Mouse (Mus musculus) thymus, adult 2 months (tissue): Measurements from ENCODE around the gene Cubn. TPM values are rescaled to one million over a fixed set of nuclear protein-coding genes. Genes with fewer than 3 reads are reported as not detected.

Source experiments
- DNase-seq: peaks from one replicate; pipeline ENCODE4 v3.0.0; 2021
- H3K27ac ChIP-seq: fragments of 200-500 bp; 2 replicates; pipeline ENCODE4 v1.5.1; 2012; ENCODE audit warnings: low read length, control low read depth; ENCODE audit not compliant: control insufficient read depth, insufficient read depth
- H3K27me3 ChIP-seq: fragments of 200-500 bp; 2 replicates; pipeline ENCODE4 v1.6.1; 2012; ENCODE audit warnings: mild to moderate bottlenecking, low read length, moderate library complexity, mixed read lengths; ENCODE audit not compliant: control insufficient read depth, insufficient read depth
- H3K36me3 ChIP-seq: fragments of 200-500 bp; 2 replicates; pipeline ENCODE4 v1.6.1; 2012; ENCODE audit warnings: mild to moderate bottlenecking, low read length, moderate library complexity; ENCODE audit not compliant: control insufficient read depth, insufficient read depth
- H3K4me1 ChIP-seq: fragments of 200-500 bp; replicated peaks from 2 replicates; pipeline ENCODE4 v1.6.1; 2012; ENCODE audit warnings: low read length; ENCODE audit not compliant: control insufficient read depth, insufficient read depth
- H3K4me3 ChIP-seq: fragments of 200-500 bp; 2 replicates; pipeline ENCODE4 v1.5.1; 2012; ENCODE audit warnings: mild to moderate bottlenecking, low read length, control low read depth, moderate library complexity; ENCODE audit not compliant: control insufficient read depth, insufficient read depth
- CTCF ChIP-seq: fragments of 200-500 bp; IDR thresholded peaks from 2 replicates; pipeline ENCODE4 v1.5.1; 2012; ENCODE audit warnings: mild to moderate bottlenecking, control low read depth, low read length, moderate library complexity, borderline replicate concordance; ENCODE audit not compliant: control insufficient read depth, poor library complexity, insufficient read depth; ENCODE audit errors: extremely low read depth
- POLR2A ChIP-seq: fragments of 200-500 bp; IDR thresholded peaks from 2 replicates; pipeline ENCODE4 v1.6.1; 2012; ENCODE audit warnings: mild to moderate bottlenecking, low read length, control low read depth, moderate library complexity; ENCODE audit not compliant: control insufficient read depth, poor library complexity, insufficient read depth; ENCODE audit errors: extremely low read depth
- WGBS: fragments of 180-500 bp; shearing (Covaris S2); methylation state at CpG from one replicate; pipeline ENCODE4 v1.1.7; 2018; 5-methylcytosine and 5-hydroxymethylcytosine counted together
- polyA plus RNA-seq: library from polyadenylated mRNA; depleted of rRNA; stranded (reverse); fragments of >200 nt; gene quantifications from 2 replicates; pipeline ENCODE4 v1.2.3, GENCODE M21; 2012

Cubn gene
- polyA plus RNA-seq, 1 experiment = 0.05 TPM

- TF ChIP-seq CTCF = no peak
- no peak for TF ChIP-seq POLR2A
- Histone ChIP-seq H3K36me3 (no peaks in the 10 kb centered on the region), H3K4me3 (no peak overlapping the region), H3K4me1 (0 out of 2 replicates have a peak, but pooled peaks cover 2% of the 10 kb centered on the region), H3K27ac (no peak overlapping the region), H3K27me3 (no peaks in the 10 kb centered on the region)
- DNase-seq = no peak
- 74% methylated on average over 4 of the region's 4 CpGs for WGBS
Observed at GRCm38 (mm10) chr2:13492927-13493326, 1.3 kb upstream of the Cubn start.

DNA sequence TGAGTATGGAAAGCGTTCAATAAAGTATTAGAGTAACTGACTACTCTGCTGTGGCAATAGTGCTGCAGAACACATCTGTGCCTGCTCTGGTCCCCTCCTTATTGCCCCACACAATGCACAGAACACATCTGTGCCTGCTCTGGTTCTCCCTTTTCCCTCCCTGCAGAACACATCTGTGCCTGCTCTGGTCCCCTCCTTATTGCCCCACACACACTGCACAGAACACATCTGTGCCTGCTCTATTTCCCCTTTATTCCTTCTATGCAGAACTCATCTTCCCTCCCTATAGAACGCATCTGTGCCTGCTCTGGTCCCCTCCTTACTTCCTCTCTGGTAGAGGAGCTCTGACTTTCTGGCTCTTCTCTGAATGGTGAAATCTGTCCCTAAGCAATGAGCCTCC is 1.1 kb downstream of the Cubn start:
- Histone ChIP-seq H3K27me3 (no peaks in the 10 kb centered on the region), H3K4me1 (0 out of 2 replicates have a peak, but pooled peaks cover 2% of the 10 kb centered on the region), H3K27ac (no peak overlapping the region), H3K4me3 (no peak overlapping the region), H3K36me3 (no peaks in the 10 kb centered on the region)
- 73% methylated on average over 2 of the region's 2 CpGs for WGBS
- DNase-seq = no peak
- TF ChIP-seq CTCF (no peak), POLR2A (no peak)

GRCm38 (mm10) chr2:13486470-13486869 is 5.1 kb downstream of the Cubn start:
- DNase-seq = no peak
- Histone ChIP-seq H3K27me3 (no peaks in the 10 kb centered on the region), H3K27ac (no peak overlapping the region)

DNA sequence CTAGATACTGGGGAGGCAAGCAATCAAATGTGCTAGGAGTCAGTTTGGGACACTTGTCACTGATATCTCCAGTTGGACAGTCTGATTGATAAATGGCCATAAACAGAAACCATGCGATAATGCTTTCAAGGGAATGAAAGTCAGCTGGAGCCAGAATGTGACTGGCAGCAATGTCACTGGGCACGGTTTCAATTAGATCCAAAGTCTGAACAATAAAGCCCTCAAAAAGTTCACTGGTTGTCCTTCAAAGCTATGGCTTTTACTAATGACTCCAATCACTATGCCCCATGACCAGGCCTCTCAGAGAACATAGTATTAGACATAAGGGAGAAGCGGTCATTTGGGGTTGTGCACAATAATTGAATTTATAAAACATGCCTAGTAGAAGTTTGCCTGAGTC is 7.0 kb downstream of the Cubn start:
- H3K4me3 ChIP-seq = no peak overlapping the region
- H3K27ac ChIP-seq = no peak overlapping the region
- DNase-seq = no peak
- H3K27me3 ChIP-seq = no peaks in the 10 kb centered on the region
- no peak for TF ChIP-seq CTCF
- no peak for TF ChIP-seq POLR2A
- H3K4me1 ChIP-seq = no peaks in the 10 kb centered on the region
- no peaks in the 10 kb centered on the region for H3K36me3 ChIP-seq
- WGBS = 98% methylated on average over 3 of the region's 3 CpGs

More at GRCm38 (mm10) chr2:13486470-13486869, 5.1 kb downstream of the Cubn start:
- 88% methylated on average over 8 of the region's 8 CpGs for WGBS
- H3K36me3 ChIP-seq = no peaks in the 10 kb centered on the region
- TF ChIP-seq POLR2A (no peak), CTCF (no peak)
- H3K4me1 ChIP-seq = no peaks in the 10 kb centered on the region
- no peak overlapping the region for H3K4me3 ChIP-seq

DNA sequence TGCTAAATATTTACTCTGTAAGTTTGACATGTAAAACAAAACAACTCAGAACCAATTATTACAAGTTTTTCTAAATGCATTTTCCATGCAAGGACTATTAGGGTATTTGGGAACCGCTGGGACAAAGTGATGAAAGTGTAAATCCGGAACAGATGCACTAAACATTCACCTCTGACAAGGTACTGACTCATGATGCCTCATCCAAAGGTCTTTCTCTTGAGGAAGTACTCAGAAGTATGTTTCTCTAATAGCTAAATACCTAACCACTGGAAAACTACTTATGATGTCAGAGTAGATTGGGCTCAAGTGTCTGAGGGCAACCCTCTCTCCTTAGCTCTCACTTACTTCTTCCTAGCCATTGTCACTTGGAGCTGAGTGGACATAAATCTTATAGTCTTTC is 10.9 kb downstream of the Cubn start:
- Histone ChIP-seq H3K36me3 (no peaks in the 10 kb centered on the region), H3K27ac (no peak overlapping the region), H3K4me3 (no peak overlapping the region), H3K27me3 (no peaks in the 10 kb centered on the region), H3K4me1 (no peaks in the 10 kb centered on the region)
- 95% methylated on average over 2 of the region's 2 CpGs for WGBS
- TF ChIP-seq POLR2A (no peak), CTCF (no peak)
- no peak for DNase-seq

- H3K27me3 ChIP-seq = no peaks in the 10 kb centered on the region
- H3K4me3 ChIP-seq = no peak overlapping the region
- no peak for TF ChIP-seq POLR2A
- TF ChIP-seq CTCF = no peak
- no peak overlapping the region for H3K27ac ChIP-seq
- DNase-seq = no peak
- no peaks in the 10 kb centered on the region for H3K4me1 ChIP-seq
- H3K36me3 ChIP-seq = no peaks in the 10 kb centered on the region
- whole genome bisulfite sequencing = 92% methylated on average over 7 of the region's 7 CpGs
Observed at GRCm38 (mm10) chr2:13479165-13479564, 12.4 kb downstream of the Cubn start.

- Histone ChIP-seq H3K27ac (no peak overlapping the region), H3K4me3 (no peak overlapping the region), H3K36me3 (no peaks in the 10 kb centered on the region), H3K4me1 (no peaks in the 10 kb centered on the region), H3K27me3 (no peaks in the 10 kb centered on the region)
- DNase-seq = no peak
- WGBS = 95% methylated on average over 3 of the region's 3 CpGs
- TF ChIP-seq POLR2A = no peak
- TF ChIP-seq CTCF = no peak
Observed at GRCm38 (mm10) chr2:13470108-13470507, 21.5 kb downstream of the Cubn start.
